Mouse (Mus musculus) brown adipose tissue, adult 24 weeks (tissue): ENCODE results near the gene Wdr61. TPM values are rescaled to one million over a fixed set of nuclear protein-coding genes. Genes with fewer than 3 reads are reported as not detected.
A peak's percentile ranks its signal among the peaks of the same experiment; 100 is the strongest.

Experiments used
- H3K27ac ChIP-seq: fragments of 200-500 bp; replicated peaks from 2 replicates; pipeline ENCODE4 v1.5.1; 2012; ENCODE audit warnings: low read depth, mild to moderate bottlenecking, low read length
- H3K4me1 ChIP-seq: fragments of 200-500 bp; 2 replicates; pipeline ENCODE4 v1.6.1; 2012; ENCODE audit warnings: low read length, mixed read lengths; ENCODE audit not compliant: control insufficient read depth, insufficient read depth, insufficient read length
- H3K4me3 ChIP-seq: fragments of 200-500 bp; 2 replicates; pipeline ENCODE4 v1.5.1; 2012; ENCODE audit warnings: low read depth, mild to moderate bottlenecking, low read length, moderate library complexity; ENCODE audit not compliant: insufficient read depth
- polyA plus RNA-seq: library from polyadenylated mRNA; stranded (reverse); fragments of >200 nt; gene quantifications from 2 replicates; pipeline ENCODE4 v1.2.4, GENCODE M21; 2012; ENCODE audit not compliant: missing spikeins, insufficient read depth, insufficient read length

The Wdr61 gene
- 56.9 and 70.4 TPM in 2 replicates for polyA plus RNA-seq

- Histone ChIP-seq H3K4me1 (0 out of 2 replicates have a peak, but pooled peaks cover 2% of the 10 kb centered on the region), H3K27ac (peak within 1 kb of the TSS; percentile 21; the same call in 1 of the 2 replicates), H3K4me3 (peak within 1 kb of the TSS; percentile 80)
Measured at GRCm38 (mm10) chr9:54733921-54734638, at the start of gene Wdr61. Gene Wdr61 (minus strand): TSS chr9:54734519.

- no peak overlapping the region for H3K4me3 ChIP-seq
- H3K27ac ChIP-seq = no peak overlapping the region
- H3K4me1 ChIP-seq = no peaks in the 10 kb centered on the region
Measured at GRCm38 (mm10) chr9:54784003-54784402, 49.7 kb upstream of the Wdr61 start.

- H3K4me1 ChIP-seq = no peaks in the 10 kb centered on the region
- H3K27ac ChIP-seq = no peak overlapping the region
- H3K4me3 ChIP-seq = no peak overlapping the region
Measured at GRCm38 (mm10) chr9:54782504-54782903, 48.2 kb upstream of the Wdr61 start.

GRCm38 (mm10) chr9:54779280-54779679 is 45.0 kb upstream of the Wdr61 start:
- Histone ChIP-seq H3K27ac (no peak overlapping the region), H3K4me1 (no peaks in the 10 kb centered on the region)

GRCm38 (mm10) chr9:54776451-54776982 is 42.2 kb upstream of the Wdr61 start:
- Histone ChIP-seq H3K4me3 (no peak overlapping the region), H3K4me1 (no peaks in the 10 kb centered on the region), H3K27ac (no peak overlapping the region)

More at GRCm38 (mm10) chr9:54779280-54779679, 45.0 kb upstream of the Wdr61 start:
- H3K4me3 ChIP-seq = no peak overlapping the region

DNA sequence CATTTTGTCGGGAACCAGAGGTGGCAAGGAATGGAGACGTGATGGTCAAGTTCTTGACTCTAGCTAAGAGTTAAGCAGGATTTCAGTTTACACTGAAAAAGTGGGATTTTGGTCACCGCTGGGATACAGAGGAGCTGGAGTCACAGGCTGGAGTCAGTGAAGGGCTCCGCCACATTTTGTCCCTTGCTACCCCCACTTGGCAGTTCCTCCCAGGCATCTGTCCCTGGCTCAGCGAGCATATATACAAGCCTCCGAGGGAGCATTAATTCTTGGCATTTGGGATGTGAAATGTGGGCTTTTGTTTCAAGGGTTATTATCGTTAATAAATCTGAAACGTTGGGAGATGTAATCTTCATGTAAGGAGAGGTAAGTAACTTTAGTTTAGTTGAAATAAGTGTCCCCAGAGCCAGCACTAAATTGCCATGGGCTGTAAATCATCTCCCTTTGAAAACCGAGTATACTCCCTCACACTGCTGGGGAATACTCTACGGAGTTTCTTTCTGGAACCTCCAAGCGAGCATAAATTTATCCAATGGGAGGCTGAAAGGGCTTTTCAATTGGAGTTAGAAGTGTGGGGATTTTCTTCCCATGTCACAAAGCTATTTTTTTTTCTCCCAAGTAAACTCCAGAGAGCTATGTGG is 35.9 kb upstream of the Wdr61 start:
- Histone ChIP-seq H3K4me3 (no peak overlapping the region), H3K27ac (no peak overlapping the region), H3K4me1 (no peaks in the 10 kb centered on the region)

DNA sequence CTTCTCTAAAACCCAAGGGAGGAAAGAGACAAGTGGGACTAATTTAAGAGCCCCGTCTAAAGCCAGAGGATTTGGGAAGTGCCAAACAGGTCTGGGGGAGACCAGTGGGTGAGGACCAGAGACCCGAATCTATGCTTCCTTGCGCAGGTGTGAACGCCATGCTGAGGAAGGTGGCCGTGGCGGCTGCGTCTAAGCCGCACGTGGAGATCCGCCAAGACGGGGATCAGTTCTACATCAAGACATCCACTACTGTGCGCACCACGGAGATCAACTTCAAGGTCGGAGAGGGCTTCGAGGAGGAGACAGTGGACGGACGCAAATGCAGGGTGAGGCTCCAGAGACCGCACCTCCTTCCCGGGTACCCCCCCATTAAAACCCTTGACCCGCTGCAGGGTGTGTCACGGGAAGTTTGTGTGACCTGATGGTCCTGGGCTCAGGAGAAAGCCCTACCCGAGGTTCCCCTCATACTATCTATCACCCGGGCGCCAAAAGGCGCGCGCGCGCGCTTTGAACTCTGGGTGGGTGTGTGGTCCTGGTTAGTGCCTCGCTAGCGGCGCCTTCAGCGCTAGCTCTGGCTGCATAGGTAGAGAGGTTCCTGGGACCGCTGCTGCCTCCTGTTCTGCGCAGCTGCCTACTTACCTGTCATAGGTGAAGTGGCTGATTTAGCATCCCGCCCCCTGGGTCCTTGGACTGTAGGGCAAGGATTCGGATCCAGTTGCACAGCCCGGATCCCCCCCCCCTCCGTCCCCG is 31.2 kb upstream of the Wdr61 start:
- Histone ChIP-seq H3K4me1 (no peaks in the 10 kb centered on the region), H3K4me3 (no peak overlapping the region), H3K27ac (no peak overlapping the region)

DNA sequence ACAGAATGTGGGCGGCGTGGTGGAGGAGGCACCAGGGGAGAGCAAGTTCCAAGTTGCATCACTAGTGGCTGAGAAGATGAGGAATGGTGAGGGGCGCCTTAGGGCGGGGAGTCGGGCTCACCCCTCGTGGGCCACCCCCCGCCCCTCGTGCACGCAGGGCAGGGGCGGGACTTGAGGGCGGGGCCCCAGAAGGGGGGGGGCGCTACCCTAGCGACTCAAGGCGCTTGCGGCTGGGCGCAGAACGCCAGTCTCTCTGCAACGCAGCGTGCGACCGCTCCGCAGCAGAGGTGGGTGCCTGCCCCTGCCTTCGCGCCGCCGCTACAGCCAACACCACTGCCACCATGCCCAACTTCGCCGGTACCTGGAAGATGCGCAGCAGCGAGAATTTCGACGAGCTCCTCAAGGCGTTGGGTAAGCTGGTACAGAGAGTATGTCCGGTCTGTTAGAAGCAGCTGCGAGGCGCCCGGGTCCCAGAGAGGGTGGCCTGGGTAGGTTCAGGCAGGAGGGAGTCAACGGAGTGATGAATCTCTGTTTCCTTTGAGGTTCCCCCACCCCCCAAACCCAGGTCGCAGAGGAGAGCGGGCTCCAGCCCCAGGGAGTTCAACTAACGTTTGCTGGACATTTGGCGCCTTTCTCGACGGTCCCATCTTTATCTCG is 30.4 kb upstream of the Wdr61 start, which contains the start of gene Crabp1:
Crabp1 (plus strand) TSS at position 188 of the 657 bp plus-strand sequence.
- no peak within 1 kb of the TSS for H3K27ac ChIP-seq
- peak within 1 kb of the TSS; percentile 20; the same call in 1 of the 2 replicates for H3K4me3 ChIP-seq
- H3K4me1 ChIP-seq = no peaks in the 10 kb centered on the region

DNA sequence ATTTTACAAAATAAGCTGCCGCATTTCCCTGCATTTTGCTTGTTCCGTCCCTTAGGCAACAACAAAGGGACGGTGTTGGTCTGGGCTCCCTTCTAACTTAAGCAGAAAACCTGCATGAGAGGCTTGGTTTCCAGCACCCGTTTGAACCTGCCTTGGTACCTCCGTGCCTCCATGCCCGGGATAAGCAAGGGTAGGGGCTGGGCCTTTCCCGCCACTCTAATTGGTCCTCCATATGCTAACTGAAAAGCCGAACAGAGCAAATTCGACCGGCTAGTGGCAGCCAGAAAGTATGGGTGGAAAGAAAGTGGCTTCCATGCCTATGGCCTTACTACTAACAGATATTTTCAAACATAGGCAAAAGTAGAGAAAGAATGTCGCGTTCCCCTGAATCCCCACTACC is 29.8 kb upstream of the Wdr61 start:
- H3K4me1 ChIP-seq = no peaks in the 10 kb centered on the region
- H3K27ac ChIP-seq = no peak overlapping the region
- no peak overlapping the region for H3K4me3 ChIP-seq

GRCm38 (mm10) chr9:54759592-54759991 is 25.3 kb upstream of the Wdr61 start:
- Histone ChIP-seq H3K27ac (no peak overlapping the region), H3K4me3 (no peak overlapping the region), H3K4me1 (no peaks in the 10 kb centered on the region)

DNA sequence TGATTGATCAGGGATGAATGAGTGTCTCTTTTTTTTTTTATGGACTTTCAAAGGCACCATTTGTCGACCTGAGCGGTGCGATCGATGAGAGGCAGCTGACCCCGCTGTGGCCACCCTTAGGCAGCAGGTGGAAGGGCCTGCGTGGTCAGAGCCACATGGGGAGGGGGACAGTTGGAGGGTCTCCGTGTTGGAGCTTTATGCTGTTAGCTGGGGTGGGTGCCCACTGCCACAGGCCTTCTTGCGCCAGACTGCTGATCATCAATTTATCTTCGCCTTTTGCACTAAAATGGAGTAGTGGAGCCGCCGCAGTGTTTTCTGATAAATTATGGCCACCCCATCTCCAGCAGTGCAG is 18.6 kb upstream of the Wdr61 start:
- no peak overlapping the region for H3K27ac ChIP-seq
- no peak overlapping the region for H3K4me3 ChIP-seq
- H3K4me1 ChIP-seq = no peaks in the 10 kb centered on the region

- Histone ChIP-seq H3K4me3 (no peak overlapping the region), H3K27ac (no peak overlapping the region), H3K4me1 (no peaks in the 10 kb centered on the region)
Measured at GRCm38 (mm10) chr9:54752201-54752943, 18.1 kb upstream of the Wdr61 start.

DNA sequence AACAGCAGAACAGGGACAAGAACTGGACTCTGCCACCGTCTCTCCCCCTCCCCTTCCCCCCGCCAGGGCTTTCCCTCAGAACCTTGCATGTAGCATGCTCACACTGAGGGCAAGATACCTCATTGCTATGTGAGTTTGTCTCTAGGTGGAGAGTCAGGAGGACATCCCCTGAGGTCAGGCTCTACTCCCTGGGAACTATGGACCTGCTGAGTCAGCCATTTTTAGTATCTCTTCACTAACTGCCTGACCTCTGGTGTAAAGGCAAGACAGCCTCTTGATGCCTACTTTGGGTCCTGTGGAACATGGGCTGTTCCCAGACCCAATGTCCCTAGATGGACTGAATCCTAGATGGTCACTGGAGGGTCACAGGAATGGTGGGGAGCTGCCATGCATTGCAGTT is 17.4 kb upstream of the Wdr61 start:
- Histone ChIP-seq H3K4me1 (no peaks in the 10 kb centered on the region), H3K4me3 (no peak overlapping the region)

GRCm38 (mm10) chr9:54750215-54750981 is 16.1 kb upstream of the Wdr61 start:
- H3K4me3 ChIP-seq = no peak overlapping the region
- H3K4me1 ChIP-seq = no peaks in the 10 kb centered on the region
- no peak overlapping the region for H3K27ac ChIP-seq

More for the DNA sequence above, 17.4 kb upstream of the Wdr61 start:
- H3K27ac ChIP-seq = no peak overlapping the region
